Mouse (Mus musculus) monocyte, adult 2 months (primary cell): ENCODE results near the gene Mfsd12.
A peak's percentile ranks its signal among the peaks of the same experiment; 100 is the strongest.

ENCODE experiments used
- DNase-seq, 2 experiments: peaks; one replicate each; pipeline ENCODE4 v3.0.0; 2022; ENCODE audit warnings: low spot score in 2 of 2, low read depth in 1 of 2

The Mfsd12 gene

DNA sequence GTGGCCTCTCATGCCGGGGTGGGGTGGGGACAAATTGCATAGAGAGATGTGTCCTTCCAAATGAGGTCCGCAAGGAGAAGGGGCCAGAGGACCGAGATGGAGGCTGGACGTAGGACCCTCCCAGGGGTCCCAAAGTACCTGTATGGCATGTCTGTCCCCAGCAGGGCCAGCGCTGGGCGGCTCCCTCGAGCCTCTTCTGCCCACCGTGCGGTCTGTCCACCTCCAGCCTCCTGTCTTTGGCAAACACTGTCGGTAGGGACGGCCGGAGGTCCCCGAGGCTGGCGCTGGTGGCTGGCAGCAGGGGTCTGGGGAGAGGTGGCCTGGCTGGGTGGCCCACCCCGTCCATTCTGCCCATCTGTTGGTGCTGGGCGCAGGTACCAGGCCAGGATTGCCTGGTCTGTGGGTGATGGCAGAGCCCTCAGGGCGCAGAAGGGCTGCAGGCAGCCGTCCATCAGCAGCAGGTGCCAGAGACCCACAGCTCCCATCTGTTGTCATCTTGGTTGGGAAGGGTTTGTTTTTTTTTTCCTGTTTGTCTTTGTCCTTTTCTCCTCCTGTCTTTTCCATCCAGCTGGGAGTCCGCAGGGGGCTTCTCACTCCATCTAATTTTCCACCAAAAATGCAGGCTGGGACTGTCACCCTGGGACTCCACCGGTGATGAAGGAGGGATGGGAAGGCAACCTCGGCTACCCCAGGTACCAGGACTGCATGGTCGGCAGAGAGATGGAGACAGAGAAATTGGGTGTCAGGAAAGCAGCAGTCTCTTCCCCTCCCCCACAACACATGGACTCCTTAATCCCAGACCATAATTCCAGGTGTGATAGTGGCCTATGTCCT, 43.3 kb downstream of the Mfsd12 start:
- DNase-seq = no peak

GRCm38 (mm10) chr10:81401205-81401520, 43.9 kb downstream of the Mfsd12 start:
- no peak for DNase-seq

DNA sequence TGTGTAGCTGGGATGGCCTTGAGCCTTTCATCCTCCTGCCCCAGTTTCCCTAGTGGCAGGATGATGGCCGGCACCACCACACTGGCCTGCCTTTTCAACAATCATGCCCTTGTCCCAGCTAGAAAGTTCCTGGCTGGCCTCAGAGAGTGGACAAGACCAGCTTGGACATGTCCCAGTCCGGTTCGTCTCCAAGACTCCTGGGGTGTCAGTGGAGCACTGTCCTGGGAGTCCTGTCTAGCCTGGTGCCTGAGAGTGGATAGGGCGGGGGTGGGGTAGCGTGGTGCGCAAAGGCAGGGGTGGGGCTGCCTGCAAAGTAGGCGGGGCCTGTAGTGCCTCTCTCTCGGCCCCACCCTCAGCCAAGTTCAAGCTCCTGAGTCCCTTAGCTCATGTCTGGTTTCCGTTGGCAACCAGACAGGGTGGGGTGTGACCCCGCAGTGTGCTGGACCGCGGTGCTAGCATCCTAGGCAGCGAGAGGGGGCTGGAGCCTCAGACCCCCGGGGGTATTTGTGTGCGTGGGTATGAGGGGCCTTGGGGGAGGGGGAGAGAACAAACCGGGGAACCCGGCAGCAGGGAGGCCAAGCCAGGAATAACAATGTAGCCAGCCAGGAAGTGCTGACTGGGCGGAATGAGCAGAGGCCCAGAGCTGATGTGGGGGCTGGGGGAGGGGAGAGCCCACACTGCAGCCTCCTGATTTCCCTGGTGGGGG, 44.4 kb downstream of the Mfsd12 start:
- no peak for DNase-seq

GRCm38 (mm10) chr10:81402227-81402765, 45.0 kb downstream of the Mfsd12 start:
- no peak for DNase-seq

DNA sequence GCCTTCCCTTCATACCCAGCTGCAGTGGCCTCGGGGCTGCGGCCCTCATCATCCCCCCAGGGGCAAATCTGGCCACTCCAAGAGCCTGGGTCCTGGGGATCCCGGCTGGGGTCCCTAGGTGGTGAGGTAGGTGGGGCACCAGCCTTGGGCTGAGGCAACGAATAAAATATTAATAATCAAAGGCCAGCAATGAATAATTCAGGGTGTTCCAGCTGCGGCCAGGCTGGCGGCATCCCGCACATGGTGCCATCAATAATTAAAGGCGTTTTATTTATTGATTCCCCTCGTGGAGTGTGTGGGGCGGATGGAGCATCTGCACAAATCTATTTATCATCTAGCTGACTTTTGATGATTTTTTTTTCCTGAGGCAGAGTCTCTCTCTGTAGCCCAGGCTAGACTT, 46.2 kb downstream of the Mfsd12 start:
- no peak for DNase-seq

- no peak for DNase-seq
These were observed 46.8 kb downstream of the Mfsd12 start for GRCm38 (mm10) chr10:81404082-81404481.

GRCm38 (mm10) chr10:81404720-81405119, 47.4 kb downstream of the Mfsd12 start:
- DNase-seq = no peak

DNA sequence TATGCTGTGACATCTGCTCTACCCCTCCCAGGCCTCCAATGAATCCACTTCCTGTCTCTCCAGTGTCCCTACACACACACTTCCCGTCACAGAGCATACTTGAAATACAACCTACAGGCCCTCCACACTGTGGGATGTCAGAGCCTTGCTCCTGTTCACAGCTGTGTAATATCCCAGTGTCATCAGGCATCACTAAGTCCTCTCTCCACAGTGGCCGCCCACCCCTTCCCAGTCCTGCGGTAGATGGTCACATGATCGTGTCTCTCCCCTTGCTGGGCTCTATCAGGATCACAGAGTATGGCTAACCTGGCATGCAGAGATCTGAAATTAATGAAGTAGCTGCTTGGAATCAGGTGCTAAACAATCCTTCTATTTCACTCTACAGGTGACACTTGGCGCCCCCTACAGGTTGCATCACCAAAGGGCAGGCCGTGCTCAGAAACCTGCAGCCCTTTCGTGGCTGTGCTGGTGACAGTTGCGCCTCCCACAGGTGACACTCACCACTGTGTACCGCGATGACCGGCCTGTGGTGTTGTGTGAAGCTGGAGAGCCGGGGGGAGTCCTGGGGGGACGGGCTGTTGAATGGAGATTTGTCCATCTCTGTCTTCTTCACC, 48.4 kb downstream of the Mfsd12 start:
- peak in 1 of 2 experiments; percentile 51 for DNase-seq

- no peak for DNase-seq
These were observed 49.5 kb downstream of the Mfsd12 start for GRCm38 (mm10) chr10:81406504-81407440.

DNA sequence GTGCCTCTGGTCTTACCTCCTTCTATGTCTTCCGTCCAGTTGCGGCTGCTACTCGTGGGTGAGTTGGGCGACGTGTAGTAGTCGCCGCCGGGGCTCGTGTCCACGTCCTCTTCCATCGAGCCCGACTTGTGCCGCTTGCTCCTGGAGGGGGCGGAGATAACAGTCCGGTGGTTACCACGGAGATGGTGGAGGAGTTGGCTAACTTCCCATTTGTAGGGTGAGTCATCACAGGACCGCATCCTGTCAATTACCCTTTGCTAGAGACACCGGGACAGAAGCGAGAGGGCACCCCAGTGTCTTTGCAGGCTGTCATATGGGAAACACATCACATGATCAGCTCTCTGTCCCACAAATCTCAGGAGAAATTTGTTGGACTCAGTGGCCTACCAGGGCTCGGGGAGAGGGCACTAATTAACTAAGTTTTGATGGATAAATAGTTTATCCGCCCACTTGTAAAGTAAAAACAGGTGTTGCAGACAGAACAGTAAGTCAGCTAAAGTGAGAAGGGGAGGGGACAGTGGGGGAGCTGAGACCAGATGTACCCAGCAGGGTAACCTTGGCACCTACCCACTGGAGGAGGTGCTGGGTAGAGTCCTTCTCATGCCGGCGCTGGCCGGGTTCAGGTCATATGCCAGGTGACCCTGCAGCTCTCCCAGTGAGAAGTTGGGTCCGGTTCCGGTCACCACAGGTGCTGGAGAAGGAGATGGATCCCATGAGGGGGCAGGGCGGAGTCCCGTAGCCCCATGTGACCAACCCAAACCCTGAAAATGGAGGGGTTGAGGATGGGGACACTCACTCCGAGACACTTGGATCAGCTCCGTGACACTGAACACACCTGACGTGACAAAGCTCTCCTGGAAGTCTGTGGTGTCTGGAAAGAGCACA, 50.5 kb downstream of the Mfsd12 start:
- peak; percentile 89 to 90 for DNase-seq

DNA sequence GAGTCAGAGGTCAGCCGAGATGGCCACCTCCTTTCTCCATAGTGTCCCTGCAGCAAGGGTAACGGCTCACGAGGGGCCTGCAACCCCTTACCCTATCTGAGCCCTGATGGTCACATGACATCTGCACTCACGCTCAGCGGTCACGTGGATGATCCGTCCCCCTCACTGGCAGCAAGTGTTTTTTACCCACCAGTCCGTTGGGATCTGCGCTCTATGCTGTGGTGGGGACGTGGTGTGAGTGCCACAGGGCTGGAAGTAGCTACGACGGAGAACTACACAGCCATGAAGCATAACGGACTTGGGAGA, 51.1 kb downstream of the Mfsd12 start:
- DNase-seq = no peak

- peak; percentile 64 to 72 for DNase-seq
These were observed 51.6 kb downstream of the Mfsd12 start for GRCm38 (mm10) chr10:81408871-81409291.

DNA sequence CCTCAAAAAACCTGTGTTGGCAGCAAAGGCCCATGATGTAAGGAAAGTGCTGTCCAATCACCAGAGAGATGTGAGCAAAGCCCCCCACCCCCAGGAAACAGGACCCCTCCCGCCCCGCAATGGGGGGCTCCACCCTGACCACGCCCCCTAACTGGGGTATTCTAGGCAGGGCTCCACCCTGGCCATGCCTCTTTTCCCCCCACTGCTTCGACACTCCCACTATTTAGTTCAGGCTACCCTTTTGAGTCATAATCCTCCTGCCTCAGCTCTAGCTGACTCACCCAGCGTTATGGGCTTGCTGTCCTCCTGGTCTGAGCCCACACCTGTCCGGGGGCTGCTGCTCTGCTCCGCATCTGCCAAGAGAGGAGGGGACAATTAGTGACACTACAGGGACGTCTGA, 52.0 kb downstream of the Mfsd12 start:
- DNase-seq = no peak

DNA sequence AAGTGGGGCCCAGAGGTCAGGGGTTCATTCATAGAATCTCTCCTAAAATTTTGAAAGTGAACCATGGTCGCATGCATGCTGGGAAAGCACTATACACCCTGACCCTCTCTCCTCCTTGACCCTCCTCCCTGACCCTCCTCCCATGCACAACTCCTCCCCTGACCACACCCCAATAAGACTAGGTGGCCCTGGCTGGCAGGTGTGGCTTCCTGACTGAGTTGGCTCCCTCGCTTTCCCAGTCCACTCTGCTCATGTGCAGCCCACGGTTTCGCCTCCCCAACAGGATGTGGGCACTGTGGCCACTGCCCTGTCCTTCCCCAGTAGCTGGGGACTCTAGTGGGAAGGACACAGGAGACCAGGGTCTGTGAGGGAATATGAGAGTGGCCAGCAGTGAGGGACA, 53.1 kb downstream of the Mfsd12 start:
- no peak for DNase-seq

- no peak for DNase-seq
These were observed 53.7 kb downstream of the Mfsd12 start for GRCm38 (mm10) chr10:81410981-81411380.

- no peak for DNase-seq
These were observed 54.4 kb downstream of the Mfsd12 start for GRCm38 (mm10) chr10:81411471-81412400.

DNA sequence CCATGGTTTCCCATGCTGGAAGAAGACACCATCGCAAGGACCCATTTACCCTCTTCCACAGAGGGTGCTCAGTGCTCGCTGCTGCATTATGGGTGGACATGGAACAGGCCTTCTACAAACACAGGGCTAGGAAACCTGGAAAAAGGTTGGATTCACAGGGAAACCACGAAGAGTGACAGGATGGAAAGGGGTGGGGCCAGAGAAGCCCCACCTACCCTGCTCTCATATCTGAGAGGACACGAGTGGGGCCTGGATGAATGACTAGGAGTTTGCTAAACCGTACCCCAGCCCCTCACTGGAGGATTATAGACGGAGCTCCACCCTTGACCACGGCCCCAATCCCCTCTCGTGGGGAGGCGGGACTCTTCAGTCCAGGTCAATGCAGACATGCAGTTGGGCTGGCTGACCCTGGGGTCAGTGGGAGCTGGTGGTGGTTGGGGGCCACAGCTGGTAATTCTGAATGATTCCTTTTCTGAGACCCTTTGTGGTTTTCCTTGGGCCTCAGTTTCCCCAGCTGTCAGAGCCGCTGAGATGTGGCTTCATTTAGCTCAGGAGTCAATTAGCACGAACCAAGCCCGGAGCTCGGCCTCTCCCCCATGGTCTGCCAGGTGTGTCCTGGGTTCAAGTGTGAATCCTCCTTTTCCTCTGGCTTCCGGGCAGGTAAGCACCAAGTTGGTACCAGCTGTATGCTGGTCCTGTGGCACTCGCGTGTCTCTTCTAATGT, 55.5 kb downstream of the Mfsd12 start:
- no peak for DNase-seq
